Mouse (Mus musculus) liver, embryonic 15.5 days (tissue): ENCODE measurements around the gene Psg16. TPM values are rescaled to one million over a fixed set of nuclear protein-coding genes. Genes with fewer than 3 reads are reported as not detected.

Source experiments
- ATAC-seq: fragments of 200-750 bp; cut with Nextera tagmentation; 2 replicates; pipeline ENCODE4 v1.8.0; 2017; ENCODE audit warnings: moderate number of reproducible peaks, mild to moderate bottlenecking, moderate library complexity; ENCODE audit not compliant: insufficient read depth
- H3K27ac ChIP-seq: fragments of 300-500 bp; sonication (generic); replicated peaks from 2 replicates; pipeline ENCODE4 v1.5.1; 2015; ENCODE audit warnings: mild to moderate bottlenecking, inconsistent platforms
- H3K27me3 ChIP-seq: fragments of 300-500 bp; sonication (generic); 2 replicates; pipeline ENCODE4 v1.6.1; 2015; ENCODE audit warnings: mild to moderate bottlenecking, inconsistent platforms
- H3K36me3 ChIP-seq: fragments of 300-500 bp; sonication (generic); replicated peaks from 2 replicates; pipeline ENCODE4 v1.6.1; 2015; ENCODE audit warnings: moderate library complexity, mild to moderate bottlenecking, inconsistent platforms
- H3K4me1 ChIP-seq: fragments of 300-500 bp; sonication (generic); replicated peaks from 2 replicates; pipeline ENCODE4 v1.6.1; 2015; ENCODE audit warnings: inconsistent platforms
- H3K4me2 ChIP-seq: fragments of 300-500 bp; sonication (generic); 2 replicates; pipeline ENCODE4 v1.6.1; 2015; ENCODE audit warnings: moderate library complexity, mild to moderate bottlenecking, inconsistent platforms
- H3K4me3 ChIP-seq: fragments of 300-500 bp; sonication (generic); replicated peaks from 2 replicates; pipeline ENCODE4 v1.5.1; 2015; ENCODE audit warnings: mild to moderate bottlenecking, inconsistent platforms
- H3K9ac ChIP-seq: fragments of 300-500 bp; sonication (generic); 2 replicates; pipeline ENCODE4 v1.6.1; 2015; ENCODE audit warnings: moderate library complexity, mild to moderate bottlenecking, inconsistent platforms
- H3K9me3 ChIP-seq: fragments of 300-500 bp; sonication (generic); replicated peaks from 2 replicates; pipeline ENCODE4 v1.6.1; 2016; ENCODE audit warnings: inconsistent platforms
- WGBS: fragments of 180-500 bp; shearing (Covaris S2); methylation state at CpG from one replicate; pipeline ENCODE4 v1.1.7; 2015; ENCODE audit warnings: mixed read lengths; ENCODE audit not compliant: insufficient replicate concordance; 5-methylcytosine and 5-hydroxymethylcytosine counted together
- polyA plus RNA-seq: library from polyadenylated mRNA; unstranded; fragments of >200 nt; fragmentation: Nextera tagmentation; extraction: Ambion mirVana; gene quantifications from 2 replicates; pipeline ENCODE4 v1.2.1, GENCODE M21; 2015

The Psg16 gene
- polyA plus RNA-seq, 1 experiment from 2014 or later = 0.13 TPM

DNA sequence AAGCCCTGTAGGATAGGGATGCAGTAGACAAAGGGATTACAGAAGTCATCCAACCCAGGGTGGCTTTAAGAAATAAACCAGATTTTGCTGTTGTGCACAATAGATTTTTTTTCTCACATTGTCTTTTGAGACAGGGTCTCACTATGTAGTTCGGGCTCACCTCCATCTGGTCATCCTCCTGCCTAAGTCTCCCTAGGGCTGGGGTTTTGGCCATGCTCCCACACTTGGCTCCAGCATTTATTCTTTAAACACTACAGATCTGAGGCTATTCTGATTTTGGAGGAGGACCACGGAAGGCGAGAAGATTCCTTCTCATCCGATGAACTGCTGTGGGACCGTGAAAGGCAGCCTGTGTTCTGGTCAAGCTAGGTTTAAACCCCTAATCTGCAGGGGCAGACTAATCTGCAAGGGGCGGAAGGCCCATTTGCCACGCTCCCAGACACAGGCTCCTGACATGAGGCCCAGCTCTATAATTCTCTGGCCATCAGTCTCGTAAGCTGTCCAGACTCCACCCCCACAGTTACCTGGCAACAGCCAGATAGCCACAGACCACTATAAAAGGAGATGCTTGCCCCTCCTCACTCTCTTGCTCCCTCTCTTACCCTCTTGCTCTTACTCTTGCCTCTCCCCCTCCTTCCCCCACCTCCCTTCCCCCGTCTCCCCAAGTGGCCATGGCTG lies 35.7 kb upstream of the Psg16 start:
- H3K36me3 ChIP-seq = peaks cover 95% of the 10 kb centered on the region

DNA sequence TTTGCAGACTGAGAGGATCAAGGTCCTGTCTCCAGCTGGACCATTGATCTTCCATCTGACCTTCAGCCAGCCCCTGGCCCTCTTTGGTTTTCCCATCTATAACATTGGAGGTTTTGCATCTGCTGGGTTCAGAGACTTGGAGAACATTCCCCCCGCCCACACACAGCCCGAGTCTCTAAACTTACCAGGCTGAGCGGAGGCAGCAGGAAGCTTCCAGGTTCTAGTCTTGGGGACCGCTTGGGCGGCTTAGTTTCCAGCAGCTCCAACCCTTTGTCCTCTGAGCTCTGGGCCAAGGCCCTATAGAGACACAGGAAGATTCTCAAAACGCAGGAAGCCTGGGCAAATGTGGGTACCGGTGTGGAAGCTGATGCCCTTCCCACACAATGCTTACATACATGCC lies 34.5 kb upstream of the Psg16 start:
- peaks cover 95% of the 10 kb centered on the region for H3K36me3 ChIP-seq
- H3K4me3 ChIP-seq = no peak overlapping the region
- 90% methylated on average over 7 of the region's 7 CpGs for WGBS

More for the DNA sequence above, 35.7 kb upstream of the Psg16 start:
- no peak for ATAC-seq
- no peaks in the 10 kb centered on the region for H3K4me1 ChIP-seq
- H3K4me3 ChIP-seq = no peak overlapping the region
- no peak overlapping the region for H3K4me2 ChIP-seq
- H3K27ac ChIP-seq = no peak overlapping the region
- H3K9me3 ChIP-seq = no peaks in the 10 kb centered on the region
- H3K27me3 ChIP-seq = no peaks in the 10 kb centered on the region
- WGBS = 83% methylated on average over 9 of the region's 9 CpGs
- H3K9ac ChIP-seq = no peak overlapping the region

GRCm38 (mm10) chr7:17045743-17046142 lies 28.1 kb upstream of the Psg16 start:
- Histone ChIP-seq H3K4me2 (no peak overlapping the region), H3K27ac (no peak overlapping the region), H3K36me3 (peaks cover 86% of the 10 kb centered on the region), H3K4me1 (peaks cover 12% of the 10 kb centered on the region), H3K9me3 (no peaks in the 10 kb centered on the region), H3K27me3 (no peaks in the 10 kb centered on the region), H3K4me3 (no peak overlapping the region), H3K9ac (no peak overlapping the region)
- WGBS = 86% methylated on average over 1 of the region's 1 CpGs
- no peak for ATAC-seq

More for the DNA sequence above, 34.5 kb upstream of the Psg16 start:
- no peak overlapping the region for H3K27ac ChIP-seq
- no peaks in the 10 kb centered on the region for H3K4me1 ChIP-seq
- no peak overlapping the region for H3K4me2 ChIP-seq
- no peaks in the 10 kb centered on the region for H3K27me3 ChIP-seq
- no peak for ATAC-seq
- H3K9me3 ChIP-seq = no peaks in the 10 kb centered on the region
- no peak overlapping the region for H3K9ac ChIP-seq

- no peak for ATAC-seq
- 84% methylated on average over 5 of the region's 5 CpGs for WGBS
Observed at GRCm38 (mm10) chr7:17047041-17047682, 26.7 kb upstream of the Psg16 start.

GRCm38 (mm10) chr7:17048431-17049190 lies 25.2 kb upstream of the Psg16 start:
- no peak for ATAC-seq
- WGBS = 75% methylated on average over 10 of the region's 10 CpGs
- H3K36me3 ChIP-seq = peaks cover 84% of the 10 kb centered on the region

More at GRCm38 (mm10) chr7:17047041-17047682, 26.7 kb upstream of the Psg16 start:
- no peak overlapping the region for H3K4me2 ChIP-seq
- H3K9me3 ChIP-seq = no peaks in the 10 kb centered on the region
- no peak overlapping the region for H3K9ac ChIP-seq
- H3K27me3 ChIP-seq = no peaks in the 10 kb centered on the region
- H3K36me3 ChIP-seq = peaks cover 87% of the 10 kb centered on the region
- H3K4me1 ChIP-seq = peaks cover 21% of the 10 kb centered on the region
- H3K4me3 ChIP-seq = no peak overlapping the region
- H3K27ac ChIP-seq = no peak overlapping the region

GRCm38 (mm10) chr7:17050491-17050890 lies 23.3 kb upstream of the Psg16 start:
- no peaks in the 10 kb centered on the region for H3K9me3 ChIP-seq
- no peak overlapping the region for H3K27ac ChIP-seq
- 65% methylated on average over 11 of the region's 11 CpGs for WGBS
- no peak overlapping the region for H3K4me2 ChIP-seq
- H3K36me3 ChIP-seq = peaks cover 81% of the 10 kb centered on the region
- peaks cover 46% of the 10 kb centered on the region for H3K4me1 ChIP-seq
- no peak overlapping the region for H3K4me3 ChIP-seq
- H3K9ac ChIP-seq = no peak overlapping the region
- no peak for ATAC-seq
- no peaks in the 10 kb centered on the region for H3K27me3 ChIP-seq

More at GRCm38 (mm10) chr7:17048431-17049190, 25.2 kb upstream of the Psg16 start:
- H3K4me3 ChIP-seq = no peak overlapping the region
- no peaks in the 10 kb centered on the region for H3K9me3 ChIP-seq
- no peaks in the 10 kb centered on the region for H3K27me3 ChIP-seq
- peaks cover 27% of the 10 kb centered on the region for H3K4me1 ChIP-seq
- no peak overlapping the region for H3K27ac ChIP-seq
- no peak overlapping the region for H3K9ac ChIP-seq
- no peak overlapping the region for H3K4me2 ChIP-seq

DNA sequence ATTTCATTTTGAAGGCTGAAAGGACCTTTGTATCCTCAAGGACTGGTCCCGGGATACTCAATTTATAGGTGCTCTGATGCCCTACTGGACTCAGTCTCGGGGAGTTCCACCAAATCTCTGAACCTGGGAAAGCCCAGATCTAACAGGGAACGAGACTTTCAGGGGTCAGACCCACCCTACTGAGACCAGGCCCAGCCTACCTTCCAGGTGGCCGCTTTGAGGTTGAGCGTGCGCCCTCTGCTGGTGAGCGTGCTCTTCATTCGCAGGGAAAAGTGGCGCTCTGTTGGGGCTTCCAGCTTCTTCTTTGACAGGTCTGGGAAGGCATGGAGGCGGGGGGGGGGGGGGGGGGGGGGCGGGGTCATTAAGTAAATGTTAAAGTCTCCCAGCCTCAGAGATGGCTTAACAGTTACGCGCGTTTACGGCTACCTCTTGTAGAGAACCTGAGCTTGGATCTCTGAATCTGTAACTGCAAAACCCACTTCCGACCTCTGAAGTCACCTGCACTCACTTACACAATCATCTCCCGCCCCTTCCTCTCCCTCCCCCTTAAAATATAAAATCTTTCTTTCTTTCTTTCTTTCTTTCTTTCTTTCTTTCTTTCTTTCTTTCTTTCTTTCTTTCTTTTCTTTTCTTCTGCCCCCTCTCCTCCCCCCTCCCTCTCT lies 22.8 kb upstream of the Psg16 start:
- Histone ChIP-seq H3K4me1 (peaks cover 52% of the 10 kb centered on the region), H3K36me3 (peaks cover 76% of the 10 kb centered on the region), H3K4me3 (no peak overlapping the region), H3K9ac (no peak overlapping the region), H3K27me3 (no peaks in the 10 kb centered on the region), H3K9me3 (no peaks in the 10 kb centered on the region), H3K27ac (no peak overlapping the region), H3K4me2 (no peak overlapping the region)
- WGBS = 29% methylated on average over 15 of the region's 17 CpGs
- ATAC-seq = 0 out of 2 replicates have a peak, but pooled peaks have one; percentile 4

DNA sequence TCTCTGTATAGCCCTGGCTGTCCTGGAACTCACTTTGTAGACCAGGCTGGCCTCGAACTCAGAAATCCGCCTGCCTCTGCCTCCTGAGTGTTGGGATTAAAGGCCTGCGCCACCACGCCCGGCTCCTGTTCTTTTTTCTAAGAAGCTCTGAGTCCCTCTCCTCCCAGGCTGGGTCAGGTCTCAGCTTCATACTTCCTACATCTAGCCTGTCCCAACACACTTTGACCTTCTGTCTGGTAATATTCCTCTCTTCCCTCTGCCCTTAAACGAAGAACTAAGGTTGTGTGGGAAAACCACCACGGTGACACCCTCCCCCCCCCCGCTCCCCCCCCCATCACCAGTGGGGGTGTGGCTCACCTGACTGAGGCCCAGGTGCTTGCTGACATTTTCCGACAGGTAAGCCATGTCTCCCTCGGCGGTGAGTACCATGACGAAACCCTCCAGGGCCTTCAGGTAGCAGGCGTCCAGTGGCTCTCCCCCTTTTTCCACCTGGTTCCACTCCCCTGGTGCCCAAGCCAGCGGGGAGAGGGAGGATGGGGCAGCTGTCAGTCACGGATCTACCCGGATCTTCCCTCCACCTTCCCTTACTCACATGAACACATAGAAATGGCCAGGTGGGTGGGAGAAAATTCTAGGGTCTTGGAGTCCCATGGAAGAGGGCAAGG lies 19.4 kb upstream of the Psg16 start:
- peaks cover 48% of the 10 kb centered on the region for H3K36me3 ChIP-seq
- 0 out of 2 replicates have a peak overlapping the region, but pooled peaks have one; percentile 98 for H3K27ac ChIP-seq
- H3K4me1 ChIP-seq = peaks cover 79% of the 10 kb centered on the region
- no peak for ATAC-seq
- no peak overlapping the region for H3K9ac ChIP-seq
- WGBS = 89% methylated on average over 16 of the region's 16 CpGs
- no peaks in the 10 kb centered on the region for H3K9me3 ChIP-seq
- peak overlapping the region; percentile 92 for H3K4me2 ChIP-seq
- H3K27me3 ChIP-seq = no peaks in the 10 kb centered on the region
- peak overlapping the region; percentile 17 for H3K4me3 ChIP-seq

DNA sequence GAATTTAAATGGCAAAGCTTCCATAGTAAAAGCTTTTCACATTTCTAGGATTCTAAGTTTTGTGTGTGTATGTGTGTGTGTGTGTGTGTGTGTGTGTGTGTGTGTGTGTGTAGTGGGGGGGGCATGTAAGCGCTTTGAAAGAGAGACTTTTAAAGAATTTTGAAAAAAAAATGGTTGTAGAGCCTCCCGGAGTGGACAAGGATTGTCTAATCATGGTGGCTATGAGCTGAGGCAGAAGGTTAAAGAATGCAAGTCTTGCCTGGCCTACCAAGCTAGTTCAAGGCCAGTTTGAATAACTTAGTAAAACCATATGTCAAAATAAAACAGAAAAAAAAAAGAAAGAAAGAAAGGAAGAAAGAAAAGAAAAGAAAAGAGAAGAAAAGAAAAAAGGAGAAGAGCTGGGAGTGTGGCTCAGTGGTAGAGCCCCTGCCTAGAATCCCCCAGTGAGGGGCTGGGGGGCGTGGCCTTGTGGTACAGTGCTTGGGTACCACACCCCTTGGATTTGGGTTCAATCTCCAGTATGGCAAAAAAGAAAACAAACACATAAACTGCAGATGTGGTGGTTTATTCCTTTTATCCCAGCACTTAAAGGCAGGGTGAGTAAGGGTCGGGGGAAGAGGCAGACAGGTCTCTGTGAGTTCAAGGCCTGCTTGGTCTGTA lies 18.4 kb upstream of the Psg16 start:
- peak overlapping the region; percentile 68 for H3K4me3 ChIP-seq
- peak overlapping the region; percentile 81 for H3K9ac ChIP-seq
- peak overlapping the region; percentile 98 for H3K27ac ChIP-seq

DNA sequence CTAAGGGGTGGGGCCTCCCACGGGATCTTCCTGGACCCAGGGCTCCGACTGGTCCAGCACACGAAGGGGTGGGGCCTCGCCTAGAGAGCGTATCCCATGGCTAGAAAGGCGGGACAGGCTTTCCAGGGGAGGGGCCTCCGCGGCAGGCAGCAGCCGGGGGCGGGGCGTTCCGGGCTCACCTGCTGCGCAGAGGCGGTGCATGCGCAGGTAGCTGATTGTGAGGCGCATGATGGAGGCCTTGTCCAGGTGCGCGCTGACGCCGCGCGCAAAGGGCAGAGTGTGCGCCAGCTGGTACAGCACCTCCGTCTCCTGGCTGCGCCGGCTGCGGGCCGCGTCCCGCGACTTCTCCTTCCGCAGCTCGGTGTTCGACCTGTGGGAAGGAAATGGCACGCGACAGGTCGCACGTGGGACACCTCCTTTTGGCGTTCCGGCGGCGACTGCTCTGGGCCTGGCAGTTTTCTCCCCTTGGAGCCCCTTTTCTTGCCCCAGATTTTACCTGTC lies 17.7 kb upstream of the Psg16 start:
- Histone ChIP-seq H3K9ac (peak overlapping the region; percentile 81), H3K27ac (peak overlapping the region; percentile 98), H3K27me3 (no peaks in the 10 kb centered on the region), H3K4me3 (peak overlapping the region; percentile 68), H3K4me1 (peaks cover 88% of the 10 kb centered on the region), H3K36me3 (peaks cover 34% of the 10 kb centered on the region), H3K4me2 (peak overlapping the region; percentile 92), H3K9me3 (no peaks in the 10 kb centered on the region)
- WGBS = under 1% methylated on average over 42 of the region's 42 CpGs
- ATAC-seq = peak; percentile 72

More for the DNA sequence above, 18.4 kb upstream of the Psg16 start:
- peak overlapping the region; percentile 92 for H3K4me2 ChIP-seq
- H3K9me3 ChIP-seq = no peaks in the 10 kb centered on the region
- no peak for ATAC-seq
- 72% methylated on average over 4 of the region's 4 CpGs for WGBS
- peaks cover 87% of the 10 kb centered on the region for H3K4me1 ChIP-seq
- peaks cover 39% of the 10 kb centered on the region for H3K36me3 ChIP-seq
- H3K27me3 ChIP-seq = no peaks in the 10 kb centered on the region
